In the genomic region with DNA sequence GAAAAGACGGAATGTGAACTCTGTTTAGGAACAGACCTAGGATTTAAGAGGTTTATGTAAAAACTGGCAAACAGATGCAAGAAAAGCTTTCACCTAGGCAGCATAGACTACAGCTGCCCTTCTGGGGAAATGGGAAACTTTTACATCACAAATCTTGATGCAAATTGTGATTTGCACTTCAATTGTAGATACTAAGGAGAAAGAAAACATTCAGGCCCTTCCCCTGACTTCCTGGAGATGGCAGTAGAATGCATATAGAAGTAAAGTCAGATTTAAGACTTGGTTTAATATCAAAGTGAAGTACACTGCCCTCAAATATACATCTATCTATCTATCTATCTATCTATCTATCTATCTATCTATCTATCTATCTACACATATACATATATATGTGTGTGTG, we compare ENCODE assay signal across 12 mouse cellular contexts. TPM values are rescaled to one million over a fixed set of nuclear protein-coding genes. Genes with fewer than 3 reads are reported as not detected.
DNase-seq lines count a peak whose midpoint lies in the region; ATAC-seq and TF ChIP-seq lines count a peak whose summit lies in the region.
"Had no signal": no experiment of that assay in that cellular context is flagged by ENCODE, and none has a peak within 500 bp of the region (broad histone marks: within the 10 kb centered on the region; RNA-seq: fewer than 3 reads in every experiment).

No protein-coding gene starts in this region.

- no peak for TF ChIP-seq POLR2A in heart, adult 2 months (IDR thresholded peaks at IDR 0.05; ENCODE audit: insufficient read depth, low read depth, low read length)

- peak; percentile 78 for TF ChIP-seq CTCF in heart, adult 2 months (IDR thresholded peaks at IDR 0.05)
- TF ChIP-seq CTCF in liver, embryonic 14.5 days (IDR thresholded peaks at IDR 0.05; ENCODE audit: low read depth) = peak; percentile 6; the same call in 1 of the 2 replicates
- 0 out of 2 replicates have a peak, but pooled peaks have one; percentile 3 for TF ChIP-seq CTCF in E14TG2a.4 (conservative IDR thresholded peaks at IDR 0.05; ENCODE audit: low read length)

- no peak for ATAC-seq in liver, embryonic 14.5 days (ENCODE audit: insufficient read depth)
- no peak for ATAC-seq in embryonic facial prominence, embryonic 14.5 days (ENCODE audit: low read depth)
- ATAC-seq: forebrain, embryonic 15.5 days; intestine, embryonic 15.5 days had no signal

- H3K4me1 ChIP-seq in heart, adult 2 months (ENCODE audit: control insufficient read depth, insufficient read depth, low read length) = no peaks in the 10 kb centered on the region
- no peaks in the 10 kb centered on the region for H3K4me1 ChIP-seq in liver, embryonic 14.5 days (replicated peaks; ENCODE audit: control insufficient read depth in 2 of 2, insufficient read depth in 2 of 2, low read length in 1 of 2)
- peaks cover 13% of the 10 kb centered on the region for H3K4me1 ChIP-seq in E14TG2a.4 (replicated peaks; ENCODE audit: low read depth, low read length)
- H3K4me1 ChIP-seq in embryonic facial prominence, embryonic 14.5 days (ENCODE audit: control insufficient read depth, insufficient read depth, low read length) = no peaks in the 10 kb centered on the region
- H3K4me1 ChIP-seq: forebrain, embryonic 15.5 days; intestine, embryonic 15.5 days had no signal

- no peak overlapping the region for H3K4me3 ChIP-seq in heart, adult 2 months
- H3K4me3 ChIP-seq in liver, embryonic 14.5 days (ENCODE audit: insufficient read depth in 1 of 2, low read depth in 2 of 2, low read length in 2 of 2) = no peak overlapping the region
- H3K4me3 ChIP-seq in E14TG2a.4 (replicated peaks; ENCODE audit: low read length) = no peak overlapping the region
- no peak overlapping the region for H3K4me3 ChIP-seq in embryonic facial prominence, embryonic 14.5 days (ENCODE audit: low read depth, low read length)
- H3K4me3 ChIP-seq: forebrain, embryonic 15.5 days; intestine, embryonic 15.5 days had no signal

- intact Hi-C loops in heart, adult 2 months (cut with DNase I) = loop anchor here (1.0 kb wide), 1 partner anchor 61 kb away; no protein-coding TSS in a partner anchor
- intact Hi-C loops in heart, postnatal 36 days (cut with DNase I) = loop anchor here (1.0 kb wide), 1 partner anchor 61 kb away; no protein-coding TSS in a partner anchor
- intact Hi-C loops in heart, postnatal 25 days (cut with DNase I) = loop anchor here (1.0 kb wide), 1 partner anchor 61 kb away; no protein-coding TSS in a partner anchor

- no peaks in the 10 kb centered on the region for H3K36me3 ChIP-seq in heart, adult 2 months (ENCODE audit: control insufficient read depth, insufficient read depth, low read length)
- H3K36me3 ChIP-seq in liver, embryonic 14.5 days (replicated peaks; ENCODE audit: control insufficient read depth, insufficient read depth, low read depth) = peaks cover 7% of the 10 kb centered on the region
- H3K36me3 ChIP-seq in E14TG2a.4 (ENCODE audit: insufficient read depth, low read length) = peaks cover 37% of the 10 kb centered on the region
- H3K36me3 ChIP-seq in embryonic facial prominence, embryonic 14.5 days (ENCODE audit: control insufficient read depth, insufficient read depth, low read length) = peaks cover 45% of the 10 kb centered on the region

- no peak overlapping the region for H3K4me2 ChIP-seq in liver, embryonic 14.5 days (ENCODE audit: low read depth)
- H3K4me2 ChIP-seq in embryonic facial prominence, embryonic 14.5 days (ENCODE audit: low read depth, low read length) = no peak overlapping the region
- H3K4me2 ChIP-seq: forebrain, embryonic 15.5 days; heart, embryonic 11.5 days; intestine, embryonic 15.5 days had no signal

- no peak overlapping the region for H3K27ac ChIP-seq in heart, adult 2 months
- no peak overlapping the region for H3K27ac ChIP-seq in liver, embryonic 14.5 days
- H3K27ac ChIP-seq in embryonic facial prominence, embryonic 14.5 days (replicated peaks; ENCODE audit: low read depth, low read length) = no peak overlapping the region
- H3K27ac ChIP-seq: forebrain, embryonic 15.5 days; intestine, embryonic 15.5 days had no signal

- no peaks in the 10 kb centered on the region for H3K9me3 ChIP-seq in liver, embryonic 14.5 days (ENCODE audit: control insufficient read depth, low read length)
- H3K9me3 ChIP-seq in E14TG2a.4 (ENCODE audit: low read length) = no peaks in the 10 kb centered on the region
- H3K9me3 ChIP-seq in embryonic facial prominence, embryonic 14.5 days (ENCODE audit: control insufficient read depth, low read length) = no peaks in the 10 kb centered on the region
- H3K9me3 ChIP-seq: forebrain, embryonic 15.5 days; G1E; intestine, embryonic 15.5 days had no signal

- H3K9ac ChIP-seq in heart, adult 2 months (ENCODE audit: low read depth, low read length) = no peak overlapping the region
- H3K9ac ChIP-seq in liver, embryonic 14.5 days (replicated peaks) = no peak overlapping the region
- no peak overlapping the region for H3K9ac ChIP-seq in embryonic facial prominence, embryonic 14.5 days (ENCODE audit: low read depth, low read length)
- H3K9ac ChIP-seq: forebrain, embryonic 15.5 days; intestine, embryonic 15.5 days had no signal

- DNase-seq in heart, adult 2 months = no peak
- DNase-seq in heart, postnatal 36 days = no peak
- no peak for DNase-seq in liver, embryonic 14.5 days (ENCODE audit: low read depth in 3 of 3, low spot score in 3 of 3)
- DNase-seq in liver = no peak
- DNase-seq in embryonic facial prominence, embryonic 14.5 days (ENCODE audit: low spot score) = peak; percentile 56
- no peak for DNase-seq in spleen, postnatal 14 days (ENCODE audit: low spot score in 2 of 2)
- DNase-seq in heart, postnatal 25 days (ENCODE audit: low spot score) = no peak

- TF ChIP-seq EP300 in heart, adult 2 months (IDR thresholded peaks at IDR 0.05; ENCODE audit: insufficient read depth, low read depth, low read length) = no peak
- TF ChIP-seq EP300 in liver, embryonic 14.5 days (IDR thresholded peaks at IDR 0.05; ENCODE audit: low read depth) = no peak

- no peaks in the 10 kb centered on the region for H3K27me3 ChIP-seq in heart, adult 2 months (ENCODE audit: control insufficient read depth, insufficient read depth, low read length)
- H3K27me3 ChIP-seq in liver, embryonic 14.5 days (ENCODE audit: control insufficient read depth, insufficient read depth, low read length) = no peaks in the 10 kb centered on the region
- no peaks in the 10 kb centered on the region for H3K27me3 ChIP-seq in E14TG2a.4 (ENCODE audit: insufficient read depth, low read length)
- H3K27me3 ChIP-seq in embryonic facial prominence, embryonic 14.5 days (replicated peaks; ENCODE audit: control insufficient read depth, insufficient read depth, low read length) = no peaks in the 10 kb centered on the region
- H3K27me3 ChIP-seq: forebrain, embryonic 15.5 days; intestine, embryonic 15.5 days had no signal

- no peaks in the 10 kb centered on the region for H3K79me2 ChIP-seq in heart, adult 2 months (replicated peaks; ENCODE audit: control insufficient read depth, insufficient read depth, low read length)

- WGBS in heart, adult 2 months = 98% methylated on average over 1 of the region's 1 CpGs
- WGBS in liver, embryonic 14.5 days (ENCODE audit: insufficient replicate concordance) = 88% methylated on average over 1 of the region's 1 CpGs
- 88% methylated on average over 1 of the region's 1 CpGs for WGBS in embryonic facial prominence, embryonic 14.5 days

RNA-seq across cellular contexts. Expression of a gene that starts 21.8 kb away (rescaled TPM):
- total RNA-seq in heart, adult 2 months (2021) = 1 to 10 TPM; 4.9 to 9.1 TPM
- 1.9 and 3.9 TPM in 2 replicates for polyA plus RNA-seq in heart, adult 2 months (2012; rRNA removed)
- total RNA-seq in heart, postnatal 36 days (2021) = 1 to 10 TPM; 5.9 to 6.5 TPM
- 2.4 and 4.0 TPM in 2 replicates for polyA plus RNA-seq in liver, embryonic 14.5 days (2012; rRNA removed)
- polyA plus RNA-seq in liver, embryonic 14.5 days (2014; fragmentation: Nextera tagmentation; extraction: Ambion mirVana) = 6.7 and 6.8 TPM in 2 replicates
- polyA plus RNA-seq in embryonic facial prominence, embryonic 14.5 days (2014; fragmentation: Nextera tagmentation; extraction: Ambion mirVana) = 17.4 and 17.5 TPM in 2 replicates
- total RNA-seq in heart, postnatal 25 days (2021) = 1 to 10 TPM; 6.9 to 7.0 TPM

RNA-seq across cellular contexts. Expression of a gene that starts 33.9 kb away (rescaled TPM):
- 10 to 100 TPM; 59.7 to 72.5 TPM for total RNA-seq in heart, adult 2 months (2021)
- 97.4 and 123 TPM in 2 replicates for polyA plus RNA-seq in heart, adult 2 months (2012; rRNA removed)
- 10 to 100 TPM; 74.2 to 98.2 TPM for total RNA-seq in heart, postnatal 36 days (2021)
- polyA plus RNA-seq in liver, embryonic 14.5 days (2012; rRNA removed) = 49.7 and 65.6 TPM in 2 replicates
- polyA plus RNA-seq in liver, embryonic 14.5 days (2014; fragmentation: Nextera tagmentation; extraction: Ambion mirVana) = 88.3 and 99.8 TPM in 2 replicates
- 1,306 and 1,330 TPM in 2 replicates for polyA plus RNA-seq in embryonic facial prominence, embryonic 14.5 days (2014; fragmentation: Nextera tagmentation; extraction: Ambion mirVana)
- 100 to 1,000 TPM in 1 of 2 experiments, 10 to 100 TPM in 1; 95.4 to 104 TPM for total RNA-seq in heart, postnatal 25 days (2021)

Comparison
In these comparisons a context has a peak if more than half of its experiments do, and no peak if none do; other contexts are left out.
1. CTCF ChIP-seq: peak in every context shown above with its lines; median percentile 78 in heart, adult 2 months; 6 in liver, embryonic 14.5 days; 3 in E14TG2a.4.